Mouse (Mus musculus): ENCODE measurements around the gene Sfxn5. TPM values are rescaled to one million over a fixed set of nuclear protein-coding genes. Genes with fewer than 3 reads are reported as not detected.

Gene Sfxn5
- total and polyA plus RNA-seq, 2 experiments from 2014 or later: 76.1 to 135 TPM

DNA sequence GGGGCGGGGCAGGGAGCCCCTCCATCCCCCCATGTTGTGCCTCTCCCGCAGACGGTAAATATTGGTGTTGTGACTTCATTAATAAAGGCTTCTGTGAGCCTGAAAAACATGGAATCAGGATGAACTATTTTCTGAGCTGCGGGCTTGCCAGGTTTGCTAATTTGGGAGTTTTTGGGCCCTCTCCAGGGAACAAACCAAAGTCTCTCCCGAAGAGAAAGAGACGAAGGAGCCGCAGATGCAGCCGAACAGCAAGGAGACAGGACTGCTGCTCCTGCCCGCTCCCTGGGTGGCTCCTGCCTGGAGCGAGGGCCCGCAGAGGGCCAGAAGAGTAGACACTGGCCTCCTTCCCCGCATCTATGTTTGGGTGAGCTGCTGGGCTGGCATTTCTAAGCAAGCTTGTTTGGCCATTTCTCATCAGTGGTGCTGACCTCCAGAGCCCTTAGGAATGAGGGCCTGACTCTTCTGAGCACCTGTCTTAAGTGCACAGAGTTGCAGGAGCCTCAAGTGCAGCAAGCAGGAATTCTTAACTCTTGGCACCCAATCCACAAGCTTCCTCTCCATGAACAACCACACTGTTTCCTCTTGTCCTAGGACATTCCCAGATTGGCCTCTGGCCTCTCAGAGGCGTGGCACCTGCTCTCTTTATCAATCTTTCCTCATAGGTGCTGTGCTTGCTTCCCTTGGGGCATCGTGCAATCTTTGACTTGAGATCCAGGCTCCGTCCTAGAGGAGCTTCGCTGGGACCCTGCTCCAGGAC lies 126.9 kb downstream of the Sfxn5 start:
- H3K4me2 ChIP-seq (ENCODE audit: low read depth, low read length, poor library complexity, severe bottlenecking): no peak overlapping the region

DNA sequence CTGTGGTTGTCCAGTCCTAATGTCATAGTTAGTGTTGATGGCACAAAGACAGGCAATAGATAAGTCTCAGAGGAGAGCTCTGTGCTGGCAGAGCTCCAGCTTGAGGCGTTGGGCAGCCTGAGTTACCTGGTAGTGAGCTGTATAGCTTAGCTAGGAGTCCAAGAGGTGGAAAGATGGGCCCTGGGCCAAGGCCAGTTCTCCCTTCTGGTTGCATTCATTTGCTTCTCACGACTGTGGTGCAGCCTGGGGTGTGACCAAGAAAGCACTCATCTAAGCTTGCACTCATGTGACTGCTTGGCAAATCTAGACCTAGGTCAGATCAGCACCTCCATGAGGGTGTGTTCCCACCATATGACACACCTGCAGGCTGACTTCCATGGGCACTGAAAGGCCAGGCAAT lies 135.3 kb downstream of the Sfxn5 start:
- Histone ChIP-seq H3K4me2 (ENCODE audit: low read depth, low read length, poor library complexity, severe bottlenecking) (no peak overlapping the region), H3K9me3 (ENCODE audit: low read length) (no peaks in the 10 kb centered on the region), H3K4me1 (ENCODE audit: insufficient read depth, low read length) (0 out of 2 replicates have a peak, but pooled peaks cover 3% of the 10 kb centered on the region), H3K36me3 (ENCODE audit: insufficient read depth, low read length) (no peaks in the 10 kb centered on the region), H3K9ac (replicated peaks; ENCODE audit: low read length, poor library complexity, severe bottlenecking) (no peak overlapping the region), H3K27ac (ENCODE audit: low read depth, low read length) (no peak overlapping the region), H3K4me3 (ENCODE audit: low read depth, low read length) (no peak overlapping the region), H3K27me3 (ENCODE audit: insufficient read depth, low read length) (peaks cover 33% of the 10 kb centered on the region)
- DNase-seq (ENCODE audit: low spot score): no peak
- 74% methylated on average over 2 of the region's 2 CpGs for WGBS
- TF ChIP-seq CTCF (IDR thresholded peaks at IDR 0.05): no peak
- no peak for ATAC-seq (ENCODE audit: low FRiP score)

More for the DNA sequence above, 126.9 kb downstream of the Sfxn5 start:
- Histone ChIP-seq H3K36me3 (ENCODE audit: insufficient read depth, low read length) (no peaks in the 10 kb centered on the region), H3K4me1 (ENCODE audit: insufficient read depth, low read length) (no peaks in the 10 kb centered on the region), H3K9me3 (ENCODE audit: low read length) (no peaks in the 10 kb centered on the region), H3K9ac (replicated peaks; ENCODE audit: low read length, poor library complexity, severe bottlenecking) (no peak overlapping the region), H3K27me3 (ENCODE audit: insufficient read depth, low read length) (peaks cover 5% of the 10 kb centered on the region; the same call in 1 of the 2 replicates), H3K4me3 (ENCODE audit: low read depth, low read length) (no peak overlapping the region), H3K27ac (ENCODE audit: low read depth, low read length) (no peak overlapping the region)
- ATAC-seq (ENCODE audit: low FRiP score) (no peak), DNase-seq (ENCODE audit: low spot score) (no peak)
- TF ChIP-seq CTCF (IDR thresholded peaks at IDR 0.05): no peak
- WGBS: 38% methylated on average over 16 of the region's 16 CpGs

DNA sequence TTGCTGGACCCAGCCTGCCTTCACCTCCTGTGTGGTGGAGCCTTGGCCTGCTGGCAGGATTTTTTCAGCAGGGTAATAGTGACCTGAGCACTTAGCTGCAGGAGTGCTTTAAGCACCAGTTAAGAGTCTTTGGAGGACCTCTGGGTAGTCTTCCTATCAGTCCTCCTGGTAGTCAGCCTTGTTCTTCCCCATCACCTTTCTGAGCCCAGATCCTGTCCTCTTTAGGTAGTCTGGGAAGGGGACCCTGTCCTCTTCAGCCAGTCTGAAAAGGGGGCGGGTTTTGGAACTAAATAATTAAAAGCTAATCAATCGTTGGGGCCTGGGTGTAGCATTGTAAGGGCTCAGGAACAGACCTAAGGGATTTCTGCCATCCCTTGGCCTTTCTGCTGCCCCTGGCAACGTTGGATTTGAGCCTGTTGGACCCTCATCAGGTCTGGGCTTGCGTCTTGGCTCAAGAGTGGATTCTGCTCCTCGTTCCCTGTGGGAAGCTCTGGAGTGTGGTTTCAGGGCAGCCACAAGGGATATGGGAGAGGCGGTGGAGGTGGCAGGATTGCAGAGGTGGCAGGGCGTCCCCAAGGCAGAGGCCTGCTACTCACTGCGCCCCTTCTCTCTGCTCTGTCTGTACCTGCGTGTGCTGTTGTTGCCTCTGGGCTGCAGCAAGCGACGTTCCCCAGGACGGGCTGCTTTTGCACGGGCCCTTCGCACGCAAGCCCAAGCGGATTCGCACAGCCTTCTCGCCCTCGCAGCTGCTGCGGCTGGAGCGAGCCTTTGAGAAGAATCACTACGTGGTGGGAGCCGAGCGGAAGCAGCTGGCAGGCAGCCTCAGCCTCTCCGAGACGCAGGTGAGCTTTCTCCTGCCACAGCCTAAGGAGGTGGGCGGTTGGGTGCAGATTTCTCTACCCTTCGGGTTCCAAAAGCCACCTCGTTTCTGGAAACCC lies 139.6 kb downstream of the Sfxn5 start:
- 7% methylated on average over 29 of the region's 29 CpGs for WGBS
- 0 out of 2 replicates have a peak, but pooled peaks cover 3% of the 10 kb centered on the region for H3K4me1 ChIP-seq (ENCODE audit: insufficient read depth, low read length)
- no peaks in the 10 kb centered on the region for H3K9me3 ChIP-seq (ENCODE audit: low read length)
- ATAC-seq (ENCODE audit: low FRiP score): no peak
- peak overlapping the region; percentile 15; the same call in 1 of the 2 replicates for H3K4me2 ChIP-seq (ENCODE audit: low read depth, low read length, poor library complexity, severe bottlenecking)
- TF ChIP-seq CTCF (IDR thresholded peaks at IDR 0.05): no peak
- peak overlapping the region; percentile 9 for H3K4me3 ChIP-seq (ENCODE audit: low read depth, low read length)
- H3K9ac ChIP-seq (replicated peaks; ENCODE audit: low read length, poor library complexity, severe bottlenecking): no peak overlapping the region
- peak; percentile 34 for DNase-seq (ENCODE audit: low spot score)
- no peak overlapping the region for H3K27ac ChIP-seq (ENCODE audit: low read depth, low read length)
- no peaks in the 10 kb centered on the region for H3K36me3 ChIP-seq (ENCODE audit: insufficient read depth, low read length)
- peaks cover 58% of the 10 kb centered on the region for H3K27me3 ChIP-seq (ENCODE audit: insufficient read depth, low read length)

GRCm38 (mm10) chr6:85191751-85192440 lies 141.3 kb downstream of the Sfxn5 start:
- Histone ChIP-seq H3K36me3 (ENCODE audit: insufficient read depth, low read length) (no peaks in the 10 kb centered on the region), H3K4me3 (ENCODE audit: low read depth, low read length) (no peak overlapping the region), H3K9ac (replicated peaks; ENCODE audit: low read length, poor library complexity, severe bottlenecking) (no peak overlapping the region), H3K9me3 (ENCODE audit: low read length) (no peaks in the 10 kb centered on the region), H3K27me3 (ENCODE audit: insufficient read depth, low read length) (peaks cover 72% of the 10 kb centered on the region), H3K4me1 (ENCODE audit: insufficient read depth, low read length) (0 out of 2 replicates have a peak, but pooled peaks cover 6% of the 10 kb centered on the region), H3K4me2 (ENCODE audit: low read depth, low read length, poor library complexity, severe bottlenecking) (no peak overlapping the region), H3K27ac (ENCODE audit: low read depth, low read length) (no peak overlapping the region)
- 34% methylated on average over 9 of the region's 9 CpGs for WGBS
- DNase-seq (ENCODE audit: low spot score) (no peak), ATAC-seq (ENCODE audit: low FRiP score) (no peak)
- no peak for TF ChIP-seq CTCF (IDR thresholded peaks at IDR 0.05)

DNA sequence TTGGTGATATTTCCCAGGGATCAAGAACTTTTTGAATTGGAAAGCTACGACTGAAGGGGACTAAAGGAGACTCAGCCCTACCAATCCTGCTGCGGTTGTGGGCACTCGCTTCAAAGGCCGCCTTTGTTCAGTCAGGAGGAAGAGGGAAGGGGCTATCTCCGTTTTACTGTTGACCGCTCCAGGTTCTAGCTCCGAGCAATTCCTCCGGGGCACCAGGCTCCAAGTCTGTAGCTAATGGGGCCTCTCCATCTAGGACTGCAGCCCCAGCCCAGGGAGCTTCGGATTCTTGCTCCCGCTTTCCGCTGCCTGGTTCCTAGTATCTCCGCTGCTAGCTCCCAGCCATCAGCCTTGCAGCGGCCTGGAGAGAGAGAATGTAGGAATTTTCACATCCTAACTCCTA lies 142.6 kb downstream of the Sfxn5 start:
- H3K9me3 ChIP-seq (ENCODE audit: low read length): no peaks in the 10 kb centered on the region
- DNase-seq (ENCODE audit: low spot score) (no peak), ATAC-seq (ENCODE audit: low FRiP score) (no peak)
- peak overlapping the region; percentile 23; the same call in 1 of the 2 replicates for H3K4me3 ChIP-seq (ENCODE audit: low read depth, low read length)
- no peak for TF ChIP-seq CTCF (IDR thresholded peaks at IDR 0.05)
- H3K4me2 ChIP-seq (ENCODE audit: low read depth, low read length, poor library complexity, severe bottlenecking): peak overlapping the region; percentile 38
- 5% methylated on average over 13 of the region's 13 CpGs for WGBS
- H3K36me3 ChIP-seq (ENCODE audit: insufficient read depth, low read length): no peaks in the 10 kb centered on the region
- peaks cover 74% of the 10 kb centered on the region for H3K27me3 ChIP-seq (ENCODE audit: insufficient read depth, low read length)
- 0 out of 2 replicates have a peak, but pooled peaks cover 6% of the 10 kb centered on the region for H3K4me1 ChIP-seq (ENCODE audit: insufficient read depth, low read length)
- no peak overlapping the region for H3K27ac ChIP-seq (ENCODE audit: low read depth, low read length)
- no peak overlapping the region for H3K9ac ChIP-seq (replicated peaks; ENCODE audit: low read length, poor library complexity, severe bottlenecking)

Measured in midbrain, postnatal 0 days (tissue).